Mouse (Mus musculus): ENCODE data around the gene Lpar3. TPM values are rescaled to one million over a fixed set of nuclear protein-coding genes. Genes with fewer than 3 reads are reported as not detected.

The Lpar3 gene
- polyA plus RNA-seq, 1 experiment from 2014 or later: 0.34 TPM

Other genes with a start within 250 kb of the Lpar3 start
- 0.28 and 0.56 TPM in 2 replicates for gene Syde2, start 233.1 kb upstream of the Lpar3 start, polyA plus RNA-seq (2015; fragmentation: Nextera tagmentation; extraction: Ambion mirVana)
- gene Wdr63, start 112.8 kb upstream of the Lpar3 start, polyA plus RNA-seq (2015; fragmentation: Nextera tagmentation; extraction: Ambion mirVana): 1.2 and 1.3 TPM in 2 replicates
- gene Mcoln3, start 103.5 kb upstream of the Lpar3 start, polyA plus RNA-seq (2015; fragmentation: Nextera tagmentation; extraction: Ambion mirVana): 0.27 and 0.28 TPM in 2 replicates
- 0.59 and 0.62 TPM in 2 replicates for gene Mcoln2, start 71.1 kb upstream of the Lpar3 start, polyA plus RNA-seq (2015; fragmentation: Nextera tagmentation; extraction: Ambion mirVana)
- gene Ssx2ip, start 183.7 kb downstream of the Lpar3 start, polyA plus RNA-seq (2015; fragmentation: Nextera tagmentation; extraction: Ambion mirVana): 17.9 and 18.8 TPM in 2 replicates
- 5.0 and 5.7 TPM in 2 replicates for gene Ctbs, start 228.8 kb downstream of the Lpar3 start, polyA plus RNA-seq (2015; fragmentation: Nextera tagmentation; extraction: Ambion mirVana)

Measured in hindbrain, embryonic 16.5 days (tissue).